In genomic region chr13:96542901-96543891, GRCm38 (mm10) we compare ENCODE assay signal across 8 mouse cellular contexts. TPM values are rescaled to one million over a fixed set of nuclear protein-coding genes. Genes with fewer than 3 reads are reported as not detected.
DNase-seq lines count a peak whose midpoint lies in the region; ATAC-seq and TF ChIP-seq lines count a peak whose summit lies in the region.

No protein-coding gene starts in this region.

- H3K9me3 ChIP-seq in forebrain, embryonic 13.5 days (replicated peaks), result no peaks in the 10 kb centered on the region
- no peaks in the 10 kb centered on the region for H3K9me3 ChIP-seq in hindbrain, embryonic 16.5 days (ENCODE audit: control insufficient read depth, low read length)

- peaks cover 26% of the 10 kb centered on the region; the same call in 1 of the 2 replicates for H3K79me2 ChIP-seq in liver, adult 2 months (ENCODE audit: control insufficient read depth, insufficient read depth, low read length)
- peaks cover 94% of the 10 kb centered on the region for H3K79me2 ChIP-seq in myocyte (ENCODE audit: control insufficient read depth, insufficient read depth)

- H3K36me3 ChIP-seq in forebrain, embryonic 13.5 days (ENCODE audit: poor library complexity, severe bottlenecking), result no peaks in the 10 kb centered on the region
- no peaks in the 10 kb centered on the region for H3K36me3 ChIP-seq in hindbrain, embryonic 16.5 days (ENCODE audit: control insufficient read depth, insufficient read depth, low read length)
- no peaks in the 10 kb centered on the region for H3K36me3 ChIP-seq in liver, adult 2 months (ENCODE audit: control insufficient read depth, insufficient read depth, low read length)
- no peaks in the 10 kb centered on the region for H3K36me3 ChIP-seq in myocyte (ENCODE audit: control insufficient read depth, insufficient read depth)

- peak overlapping the region; percentile 93 for H3K9ac ChIP-seq in forebrain, embryonic 13.5 days
- peak overlapping the region; percentile 77 for H3K9ac ChIP-seq in hindbrain, embryonic 16.5 days (ENCODE audit: low read depth, low read length)
- peak overlapping the region; percentile 95 for H3K9ac ChIP-seq in liver, adult 2 months (ENCODE audit: low read depth, low read length)

- peak overlapping the region; percentile 93 for H3K4me3 ChIP-seq in forebrain, embryonic 13.5 days
- H3K4me3 ChIP-seq in hindbrain, embryonic 16.5 days (ENCODE audit: low read length), result peak overlapping the region; percentile 83
- peak overlapping the region; percentile 86 for H3K4me3 ChIP-seq in liver, adult 2 months (ENCODE audit: insufficient read depth, low read depth, low read length)
- H3K4me3 ChIP-seq in myocyte, result peak overlapping the region; percentile 82

- peak overlapping the region; percentile 85 for H3K4me2 ChIP-seq in forebrain, embryonic 13.5 days
- peak overlapping the region; percentile 56 for H3K4me2 ChIP-seq in hindbrain, embryonic 16.5 days (ENCODE audit: low read length)
- peak overlapping the region; percentile 96 for H3K4me2 ChIP-seq in myocyte (ENCODE audit: low read depth)

- peak overlapping the region; percentile 90 for H3ac ChIP-seq in myocyte (ENCODE audit: control insufficient read depth, insufficient read length)

- H3K27ac ChIP-seq in forebrain, embryonic 13.5 days, result peak overlapping the region; percentile 94
- peak overlapping the region; percentile 92 for H3K27ac ChIP-seq in hindbrain, embryonic 16.5 days (ENCODE audit: low read depth, low read length)
- peak overlapping the region; percentile 80 for H3K27ac ChIP-seq in liver, adult 2 months (replicated peaks; ENCODE audit: insufficient read depth, low read depth, low read length)

- TF ChIP-seq CTCF in liver, adult 2 months (IDR thresholded peaks at IDR 0.05; ENCODE audit: low read depth, low read length), result no peak

- peak; percentile 62 to 65 for DNase-seq in lung, adult 18-20 months
- DNase-seq in lung, postnatal 4 days, result no peak
- peak; percentile 76 for DNase-seq in ZHBTc4 (ENCODE audit: low read depth, low spot score)
- DNase-seq in liver, adult 2 months (ENCODE audit: extremely low read depth, low read depth, low spot score), result peak; percentile 83
- peak; percentile 46 for DNase-seq in urinary bladder, postnatal 25 days (ENCODE audit: low spot score)

- under 1% methylated on average over 68 of the region's 73 CpGs for WGBS in forebrain, embryonic 13.5 days
- under 1% methylated on average over 65 of the region's 73 CpGs for WGBS in hindbrain, embryonic 16.5 days
- 1% methylated on average over 65 of the region's 73 CpGs for WGBS in liver, adult 2 months

- TF ChIP-seq POLR2A in liver, adult 2 months (IDR thresholded peaks at IDR 0.05; ENCODE audit: extremely low read depth, insufficient read depth, low read length), result no peak
- TF ChIP-seq POLR2A in myocyte (IDR thresholded peaks at IDR 0.05; ENCODE audit: insufficient read length, low read depth), result peak; percentile 38

- peaks cover 8% of the 10 kb centered on the region for H3K4me1 ChIP-seq in forebrain, embryonic 13.5 days
- H3K4me1 ChIP-seq in hindbrain, embryonic 16.5 days (ENCODE audit: control insufficient read depth, insufficient read depth, low read depth, low read length), result peaks cover 5% of the 10 kb centered on the region; the same call in 1 of the 2 replicates
- H3K4me1 ChIP-seq in liver, adult 2 months (ENCODE audit: control insufficient read depth, insufficient read depth, low read length), result peaks cover 6% of the 10 kb centered on the region; the same call in 1 of the 2 replicates

- ATAC-seq in forebrain, embryonic 13.5 days, result peak; percentile 73
- ATAC-seq in hindbrain, embryonic 16.5 days, result peak; percentile 78

- no peaks in the 10 kb centered on the region for H3K27me3 ChIP-seq in forebrain, embryonic 13.5 days
- H3K27me3 ChIP-seq in hindbrain, embryonic 16.5 days (replicated peaks; ENCODE audit: control insufficient read depth, insufficient read depth, low read length), result no peaks in the 10 kb centered on the region
- H3K27me3 ChIP-seq in liver, adult 2 months (ENCODE audit: control insufficient read depth, insufficient read depth, low read length), result no peaks in the 10 kb centered on the region
- no peaks in the 10 kb centered on the region for H3K27me3 ChIP-seq in myocyte (ENCODE audit: control insufficient read depth, insufficient read depth, insufficient read length)

TF ChIP-seq in myocyte, 11 proteins besides CTCF, POLR2A, EP300 and RAD21:
- TF ChIP-seq TCF12 (IDR thresholded peaks at IDR 0.05; ENCODE audit: insufficient read depth, poor library complexity, severe bottlenecking), result no peak
- no peak for TF ChIP-seq TCF3 (IDR thresholded peaks at IDR 0.05; ENCODE audit: insufficient read length, low read depth)
- peak in 2 of 3 experiments; percentile 39 to 67 for TF ChIP-seq MYOG (IDR thresholded peaks at IDR 0.05; ENCODE audit: control insufficient read depth in 1 of 3, insufficient read depth in 1 of 3, insufficient read length in 2 of 3, low read depth in 2 of 3)
- TF ChIP-seq MYOD1 (IDR thresholded peaks at IDR 0.05; ENCODE audit: control insufficient read depth in 1 of 3, insufficient read length in 2 of 3, low read depth in 2 of 3), result peak in 2 of 3 experiments; percentile 34 to 52

RNA-seq across cellular contexts. Expression of gene Col4a3bp, which starts 0.8 kb away (rescaled TPM):
- polyA plus RNA-seq in forebrain, embryonic 13.5 days (2015; fragmentation: Nextera tagmentation; extraction: Ambion mirVana), result 6.4 and 7.8 TPM in 2 replicates
- polyA plus RNA-seq in hindbrain, embryonic 16.5 days (2015; fragmentation: Nextera tagmentation; extraction: Ambion mirVana), result 7.5 and 7.6 TPM in 2 replicates
- total RNA-seq in liver, adult 2 months (2014; rRNA removed), result 29.9 and 45.8 TPM in 2 replicates
- 5.7 and 8.1 TPM in 2 replicates for polyA plus RNA-seq in liver, adult 2 months (2012; rRNA removed)
- 18.3 TPM for polyA plus RNA-seq in myocyte (2012; fragmentation: generic; extraction: Trizol)

RNA-seq across cellular contexts. Expression of gene Polk, which starts 0.8 kb away (rescaled TPM):
- 6.0 and 6.1 TPM in 2 replicates for polyA plus RNA-seq in forebrain, embryonic 13.5 days (2015; fragmentation: Nextera tagmentation; extraction: Ambion mirVana)
- polyA plus RNA-seq in hindbrain, embryonic 16.5 days (2015; fragmentation: Nextera tagmentation; extraction: Ambion mirVana), result 7.4 and 7.9 TPM in 2 replicates
- 4.9 and 6.5 TPM in 2 replicates for total RNA-seq in liver, adult 2 months (2014; rRNA removed)
- polyA plus RNA-seq in liver, adult 2 months (2012; rRNA removed), result 0.56 and 0.75 TPM in 2 replicates
- 2.9 TPM for polyA plus RNA-seq in myocyte (2012; fragmentation: generic; extraction: Trizol)

RNA-seq across cellular contexts. Expression of gene Gm17622, which starts 52.7 kb away (rescaled TPM):
- not detected in 2 replicates for polyA plus RNA-seq in forebrain, embryonic 13.5 days (2015; fragmentation: Nextera tagmentation; extraction: Ambion mirVana)
- polyA plus RNA-seq in hindbrain, embryonic 16.5 days (2015; fragmentation: Nextera tagmentation; extraction: Ambion mirVana), result not detected in 2 replicates
- total RNA-seq in liver, adult 2 months (2014; rRNA removed), result not detected in 2 replicates
- polyA plus RNA-seq in liver, adult 2 months (2012; rRNA removed), result not detected in 2 replicates
- polyA plus RNA-seq in myocyte (2012; fragmentation: generic; extraction: Trizol), result not detected

Comparison
In these comparisons a context has a peak if more than half of its experiments do, and no peak if none do; other contexts are left out.
1. DNase-seq: peak in lung, adult 18-20 months (2 of 2), ZHBTc4 (single experiment), liver, adult 2 months (single experiment) and urinary bladder, postnatal 25 days (single experiment); none in lung, postnatal 4 days (0 of 2).
2. Peak in every context shown above with its lines, with median percentiles within 50 percentile points of each other: H3K27ac ChIP-seq, H3K4me2 ChIP-seq, H3K4me3 ChIP-seq and H3K9ac ChIP-seq.